Mouse (Mus musculus) liver (tissue): Measurements from ENCODE around the gene Kcnq2.

ENCODE experiments used
- DNase-seq: peaks from one replicate; pipeline ENCODE4 v3.0.0-alpha.2; 2020; ENCODE audit warnings: mixed read lengths

The Kcnq2 gene

GRCm38 (mm10) chr2:181038644-181039355 lies 96.3 kb downstream of the Kcnq2 start:
- DNase-seq, result peak; percentile 24

- no peak for DNase-seq
These were observed 98.5 kb downstream of the Kcnq2 start for GRCm38 (mm10) chr2:181036561-181036960.

- DNase-seq, result no peak
These were observed 99.9 kb downstream of the Kcnq2 start for GRCm38 (mm10) chr2:181035186-181035585.

- no peak for DNase-seq
These were observed 101.8 kb downstream of the Kcnq2 start for GRCm38 (mm10) chr2:181033310-181033709.

- no peak for DNase-seq
These were observed 102.7 kb downstream of the Kcnq2 start for GRCm38 (mm10) chr2:181032407-181032806.

- no peak for DNase-seq
These were observed 103.6 kb downstream of the Kcnq2 start for GRCm38 (mm10) chr2:181031406-181031934.
